In the genomic region with DNA sequence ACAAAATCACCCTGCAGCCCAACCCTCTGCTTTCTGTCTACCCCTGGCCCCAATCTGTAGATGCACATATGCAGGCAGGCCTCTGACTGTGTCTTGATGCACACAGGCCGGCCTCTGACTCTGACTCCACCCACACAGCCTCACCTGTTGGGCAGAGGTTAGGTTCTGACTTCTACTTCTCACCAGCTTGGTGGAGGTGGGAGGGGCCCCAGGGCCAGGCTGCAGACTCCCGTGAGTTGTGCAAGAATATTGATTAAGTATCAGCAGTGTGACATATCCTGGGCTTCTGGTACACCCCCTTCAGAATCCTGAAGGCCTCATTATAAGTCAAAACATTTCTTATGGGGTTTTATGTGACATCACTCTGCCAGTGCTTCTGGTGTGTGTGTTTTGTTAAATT, we compare ENCODE assay signal across 25 mouse cellular contexts. TPM values are rescaled to one million over a fixed set of nuclear protein-coding genes. Genes with fewer than 3 reads are reported as not detected.
DNase-seq lines count a peak whose midpoint lies in the region; ATAC-seq and TF ChIP-seq lines count a peak whose summit lies in the region.
"Had no signal": no experiment of that assay in that cellular context is flagged by ENCODE, and none has a peak within 500 bp of the region (broad histone marks: within the 10 kb centered on the region; RNA-seq: fewer than 3 reads in every experiment).

No protein-coding gene starts in this region.

- H3K36me3 ChIP-seq in embryonic facial prominence, embryonic 11.5 days (replicated peaks; ENCODE audit: control insufficient read depth, insufficient read depth, low read depth, low read length), result no peaks in the 10 kb centered on the region
- H3K36me3 ChIP-seq in embryonic facial prominence, embryonic 10.5 days (replicated peaks), result peaks cover 16% of the 10 kb centered on the region; the same call in 1 of the 2 replicates
- H3K36me3 ChIP-seq in liver, embryonic 12.5 days, result peaks cover 28% of the 10 kb centered on the region
- no peaks in the 10 kb centered on the region for H3K36me3 ChIP-seq in liver, embryonic 11.5 days (ENCODE audit: control insufficient read depth, insufficient read depth, low read length)
- peaks cover 18% of the 10 kb centered on the region; the same call in 1 of the 2 replicates for H3K36me3 ChIP-seq in intestine, postnatal 0 days (ENCODE audit: control insufficient read depth, insufficient read depth)
- H3K36me3 ChIP-seq: embryonic facial prominence, embryonic 12.5 days; hindbrain, embryonic 12.5 days; stomach, embryonic 15.5 days had no signal

- ATAC-seq in embryonic facial prominence, embryonic 11.5 days (replicated peaks; ENCODE audit: insufficient number of reproducible peaks, low FRiP score, low TSS enrichment, low read depth), result 0 out of 2 replicates have a peak, but pooled peaks have one; percentile 45
- ATAC-seq in liver, embryonic 12.5 days, result 0 out of 2 replicates have a peak, but pooled peaks have one; percentile 10
- ATAC-seq in liver, embryonic 11.5 days (replicated peaks; ENCODE audit: low FRiP score), result no peak
- ATAC-seq in intestine, postnatal 0 days, result peak; percentile 79
- ATAC-seq: activated CD4-positive, CD25-positive, alpha-beta regulatory T cell, adult 4 months had no signal

- TF ChIP-seq CTCF in intestine, postnatal 0 days (IDR thresholded peaks at IDR 0.05; ENCODE audit: low read depth), result no peak

- intact Hi-C loops in left cerebral cortex, postnatal 4 days (cut with DNase I), result no loop called here

- H3K4me3 ChIP-seq in embryonic facial prominence, embryonic 11.5 days (ENCODE audit: low read depth, low read length), result no peak overlapping the region
- no peak overlapping the region for H3K4me3 ChIP-seq in embryonic facial prominence, embryonic 10.5 days
- no peak overlapping the region for H3K4me3 ChIP-seq in liver, embryonic 12.5 days
- H3K4me3 ChIP-seq in liver, embryonic 11.5 days (ENCODE audit: low read depth, low read length), result no peak overlapping the region
- no peak overlapping the region for H3K4me3 ChIP-seq in intestine, postnatal 0 days (ENCODE audit: low read depth, low read length)
- H3K4me3 ChIP-seq: embryonic facial prominence, embryonic 12.5 days; hindbrain, embryonic 12.5 days; stomach, embryonic 15.5 days had no signal

- no peak for DNase-seq in embryonic facial prominence, embryonic 11.5 days (ENCODE audit: low spot score)
- no peak for DNase-seq in embryonic facial prominence, embryonic 10.5 days (ENCODE audit: low spot score)
- DNase-seq in heart, adult 11 months, result peak; percentile 55
- no peak for DNase-seq in heart, postnatal 4 days
- DNase-seq in liver, embryonic 11.5 days (ENCODE audit: low spot score), result no peak
- DNase-seq in left cerebral cortex, postnatal 4 days, result no peak
- DNase-seq: adrenal gland, adult 2 months; cerebellum, adult 2 months; cerebellum, postnatal 14 days; heart, postnatal 14 days; kidney, adult 11 months; kidney, postnatal 25 days; lung, adult 2 months; lung, postnatal 10 days; right cerebral cortex, postnatal 25 days; thymus, postnatal 25 days had no signal

- H3K4me2 ChIP-seq in embryonic facial prominence, embryonic 11.5 days (ENCODE audit: low read depth, low read length), result no peak overlapping the region
- H3K4me2 ChIP-seq in liver, embryonic 12.5 days, result no peak overlapping the region
- no peak overlapping the region for H3K4me2 ChIP-seq in liver, embryonic 11.5 days
- H3K4me2 ChIP-seq in intestine, postnatal 0 days (replicated peaks; ENCODE audit: low read depth), result no peak overlapping the region
- H3K4me2 ChIP-seq: embryonic facial prominence, embryonic 12.5 days; hindbrain, embryonic 12.5 days; stomach, embryonic 15.5 days had no signal

- no peaks in the 10 kb centered on the region for H3K27me3 ChIP-seq in embryonic facial prominence, embryonic 11.5 days (ENCODE audit: control insufficient read depth, insufficient read depth, low read length)
- H3K27me3 ChIP-seq in embryonic facial prominence, embryonic 10.5 days (replicated peaks; ENCODE audit: low read depth, poor library complexity, severe bottlenecking), result no peaks in the 10 kb centered on the region
- no peaks in the 10 kb centered on the region for H3K27me3 ChIP-seq in liver, embryonic 12.5 days (replicated peaks)
- no peaks in the 10 kb centered on the region for H3K27me3 ChIP-seq in liver, embryonic 11.5 days (replicated peaks; ENCODE audit: control insufficient read depth, insufficient read depth, low read length)
- no peaks in the 10 kb centered on the region for H3K27me3 ChIP-seq in intestine, postnatal 0 days (replicated peaks; ENCODE audit: control insufficient read depth, insufficient read depth, low read length)
- H3K27me3 ChIP-seq: CH12.LX; embryonic facial prominence, embryonic 12.5 days; hindbrain, embryonic 12.5 days; stomach, embryonic 15.5 days had no signal

- no peak overlapping the region for H3K9ac ChIP-seq in embryonic facial prominence, embryonic 11.5 days (replicated peaks; ENCODE audit: low read length)
- no peak overlapping the region for H3K9ac ChIP-seq in liver, embryonic 12.5 days
- H3K9ac ChIP-seq in liver, embryonic 11.5 days (ENCODE audit: low read depth, low read length), result no peak overlapping the region
- H3K9ac ChIP-seq in intestine, postnatal 0 days (ENCODE audit: low read depth, low read length), result no peak overlapping the region
- H3K9ac ChIP-seq: embryonic facial prominence, embryonic 12.5 days; hindbrain, embryonic 12.5 days; liver, embryonic 14.5 days; stomach, embryonic 15.5 days had no signal

- no peak overlapping the region for H3K27ac ChIP-seq in embryonic facial prominence, embryonic 11.5 days (replicated peaks; ENCODE audit: low read depth, low read length)
- no peak overlapping the region for H3K27ac ChIP-seq in embryonic facial prominence, embryonic 10.5 days (replicated peaks)
- no peak overlapping the region for H3K27ac ChIP-seq in liver, embryonic 12.5 days
- no peak overlapping the region for H3K27ac ChIP-seq in liver, embryonic 11.5 days (ENCODE audit: low read depth, low read length)
- no peak overlapping the region for H3K27ac ChIP-seq in intestine, postnatal 0 days (ENCODE audit: low read depth, low read length)
- H3K27ac ChIP-seq: embryonic facial prominence, embryonic 12.5 days; hindbrain, embryonic 12.5 days; liver, embryonic 14.5 days; macrophage; stomach, embryonic 15.5 days had no signal

- H3K9me3 ChIP-seq in embryonic facial prominence, embryonic 11.5 days (replicated peaks; ENCODE audit: control insufficient read depth, low read length), result no peaks in the 10 kb centered on the region
- H3K9me3 ChIP-seq in embryonic facial prominence, embryonic 10.5 days, result no peaks in the 10 kb centered on the region
- H3K9me3 ChIP-seq in liver, embryonic 12.5 days (replicated peaks), result no peaks in the 10 kb centered on the region
- H3K9me3 ChIP-seq in liver, embryonic 11.5 days (ENCODE audit: control insufficient read depth, low read length), result no peaks in the 10 kb centered on the region
- no peaks in the 10 kb centered on the region for H3K9me3 ChIP-seq in intestine, postnatal 0 days (ENCODE audit: control insufficient read depth)
- H3K9me3 ChIP-seq: embryonic facial prominence, embryonic 12.5 days; hindbrain, embryonic 12.5 days; stomach, embryonic 15.5 days had no signal

- no peaks in the 10 kb centered on the region for H3K4me1 ChIP-seq in embryonic facial prominence, embryonic 11.5 days (ENCODE audit: control insufficient read depth, insufficient read depth, low read length)
- peaks cover 5% of the 10 kb centered on the region; the same call in 1 of the 2 replicates for H3K4me1 ChIP-seq in embryonic facial prominence, embryonic 10.5 days
- H3K4me1 ChIP-seq in liver, embryonic 12.5 days, result no peaks in the 10 kb centered on the region
- peaks cover 2% of the 10 kb centered on the region; the same call in 1 of the 2 replicates for H3K4me1 ChIP-seq in liver, embryonic 11.5 days (replicated peaks; ENCODE audit: control insufficient read depth, insufficient read depth, low read length)
- no peaks in the 10 kb centered on the region for H3K4me1 ChIP-seq in intestine, postnatal 0 days (replicated peaks; ENCODE audit: control insufficient read depth, insufficient read depth, low read length)
- H3K4me1 ChIP-seq: hindbrain, embryonic 12.5 days; stomach, embryonic 15.5 days had no signal

- WGBS in embryonic facial prominence, embryonic 11.5 days, result 83% methylated on average over 2 of the region's 2 CpGs
- WGBS in embryonic facial prominence, embryonic 10.5 days, result 79% methylated on average over 2 of the region's 2 CpGs
- WGBS in liver, embryonic 12.5 days (ENCODE audit: insufficient replicate concordance), result 52% methylated on average over 2 of the region's 2 CpGs
- 69% methylated on average over 2 of the region's 2 CpGs for WGBS in liver, embryonic 11.5 days
- WGBS in intestine, postnatal 0 days, result 24% methylated on average over 2 of the region's 2 CpGs

RNA-seq across cellular contexts. Expression of a gene that starts 35.3 kb away (rescaled TPM):
- polyA plus RNA-seq in embryonic facial prominence, embryonic 11.5 days (2014; fragmentation: Nextera tagmentation; extraction: Ambion mirVana), result 64.7 and 74.5 TPM in 2 replicates
- 72.3 and 80.2 TPM in 2 replicates for polyA plus RNA-seq in embryonic facial prominence, embryonic 10.5 days (2016; fragmentation: Nextera tagmentation; extraction: Ambion mirVana)
- total RNA-seq in heart, postnatal 4 days (2021), result 10 to 100 TPM; 20.5 to 23.2 TPM
- polyA plus RNA-seq in liver, embryonic 12.5 days (2016; fragmentation: Nextera tagmentation; extraction: Ambion mirVana), result 60.1 and 63.6 TPM in 2 replicates
- polyA plus RNA-seq in liver, embryonic 11.5 days (2014; fragmentation: Nextera tagmentation; extraction: Ambion mirVana), result 87.3 and 87.5 TPM in 2 replicates
- polyA plus RNA-seq in intestine, postnatal 0 days (2015; fragmentation: Nextera tagmentation; extraction: Ambion mirVana), result 122 and 130 TPM in 2 replicates
- 10 to 100 TPM in 1 of 2 experiments, 1 to 10 TPM in 1; 9.5 to 10.7 TPM for total RNA-seq in left cerebral cortex, postnatal 4 days (2021)

RNA-seq across cellular contexts. Expression of a gene that starts 54.8 kb away (rescaled TPM):
- 280 and 283 TPM in 2 replicates for polyA plus RNA-seq in embryonic facial prominence, embryonic 11.5 days (2014; fragmentation: Nextera tagmentation; extraction: Ambion mirVana)
- polyA plus RNA-seq in embryonic facial prominence, embryonic 10.5 days (2016; fragmentation: Nextera tagmentation; extraction: Ambion mirVana), result 221 and 223 TPM in 2 replicates
- total RNA-seq in heart, postnatal 4 days (2021), result 100 to 1,000 TPM; 115 to 121 TPM
- polyA plus RNA-seq in liver, embryonic 12.5 days (2016; fragmentation: Nextera tagmentation; extraction: Ambion mirVana), result 130 and 131 TPM in 2 replicates
- 188 and 201 TPM in 2 replicates for polyA plus RNA-seq in liver, embryonic 11.5 days (2014; fragmentation: Nextera tagmentation; extraction: Ambion mirVana)
- 71.0 and 71.4 TPM in 2 replicates for polyA plus RNA-seq in intestine, postnatal 0 days (2015; fragmentation: Nextera tagmentation; extraction: Ambion mirVana)
- total RNA-seq in left cerebral cortex, postnatal 4 days (2021), result 100 to 1,000 TPM; 131 to 137 TPM
